Mouse (Mus musculus) lung, postnatal 25 days (tissue): Measurements from ENCODE around the gene Prm3.

Source experiments
- DNase-seq: peaks from one replicate; pipeline ENCODE4 v3.0.0; 2022; ENCODE audit warnings: low spot score

Gene Prm3

DNA sequence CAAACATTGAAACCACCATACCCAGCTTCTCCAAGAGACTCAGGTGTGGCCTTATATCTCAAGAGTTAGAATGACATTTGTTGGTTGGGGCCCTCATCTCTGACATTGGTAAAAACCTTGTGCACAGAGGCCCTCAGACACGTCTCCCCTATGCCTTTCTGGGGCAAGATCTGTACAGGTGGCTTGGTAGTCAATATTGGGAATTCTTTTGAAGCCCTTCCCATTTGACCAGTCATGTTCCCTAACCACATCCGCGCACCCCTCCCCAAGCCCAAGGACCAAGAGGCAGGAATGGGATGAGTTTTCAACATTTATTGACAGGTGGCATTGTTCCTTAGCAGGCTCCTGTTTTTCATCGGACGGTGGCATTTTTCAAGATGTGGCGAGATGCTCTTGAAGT, 5.3 kb upstream of the Prm3 start, which contains the start of gene Prm2:
Prm2 (minus strand) TSS at position 101 of the 400 bp plus-strand sequence.
- no peak for DNase-seq

DNA sequence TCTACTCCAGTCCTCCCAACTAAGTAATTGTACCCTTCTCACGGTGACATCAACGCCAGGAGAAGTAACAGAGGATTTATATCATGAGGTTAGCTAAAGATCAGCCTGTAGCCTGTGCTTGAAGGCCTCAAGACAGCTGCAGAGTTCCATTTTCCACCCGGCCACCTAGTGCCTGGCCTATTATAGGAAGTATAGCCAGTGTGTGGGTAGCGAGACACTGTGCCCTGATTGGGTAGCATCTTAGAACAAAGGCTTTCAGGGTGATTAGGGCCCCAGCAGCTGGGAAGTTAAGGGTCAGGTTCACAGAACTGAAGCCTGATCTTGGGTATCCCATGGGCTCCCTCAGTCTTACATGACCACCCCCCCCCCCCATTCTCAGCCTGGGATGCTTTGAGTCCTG, 1.8 kb downstream of the Prm3 start:
- no peak for DNase-seq

DNA sequence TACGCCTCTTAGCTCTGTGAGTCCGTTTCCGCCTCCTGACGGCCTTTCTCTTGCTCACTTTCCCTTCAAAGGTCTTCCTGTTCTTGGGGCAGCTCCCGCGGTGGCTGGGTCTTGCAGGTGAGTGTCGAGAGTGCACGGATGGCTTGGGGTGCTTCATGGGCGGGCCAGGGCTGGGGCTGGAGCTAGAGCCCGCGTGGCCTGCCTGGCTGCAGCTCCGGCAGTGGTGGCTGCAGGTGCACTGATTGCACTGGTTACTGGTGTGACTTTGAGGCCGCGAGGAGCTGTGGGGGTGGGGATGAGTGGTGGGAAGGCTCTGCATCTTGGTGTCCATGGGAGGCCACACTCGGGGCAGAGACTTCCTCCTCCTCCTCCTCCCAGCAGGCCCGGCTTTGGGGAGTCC, 2.4 kb downstream of the Prm3 start, which contains the start of gene Tnp2:
Tnp2 (minus strand) TSS at position 390 of the 400 bp plus-strand sequence.
- no peak for DNase-seq

DNA sequence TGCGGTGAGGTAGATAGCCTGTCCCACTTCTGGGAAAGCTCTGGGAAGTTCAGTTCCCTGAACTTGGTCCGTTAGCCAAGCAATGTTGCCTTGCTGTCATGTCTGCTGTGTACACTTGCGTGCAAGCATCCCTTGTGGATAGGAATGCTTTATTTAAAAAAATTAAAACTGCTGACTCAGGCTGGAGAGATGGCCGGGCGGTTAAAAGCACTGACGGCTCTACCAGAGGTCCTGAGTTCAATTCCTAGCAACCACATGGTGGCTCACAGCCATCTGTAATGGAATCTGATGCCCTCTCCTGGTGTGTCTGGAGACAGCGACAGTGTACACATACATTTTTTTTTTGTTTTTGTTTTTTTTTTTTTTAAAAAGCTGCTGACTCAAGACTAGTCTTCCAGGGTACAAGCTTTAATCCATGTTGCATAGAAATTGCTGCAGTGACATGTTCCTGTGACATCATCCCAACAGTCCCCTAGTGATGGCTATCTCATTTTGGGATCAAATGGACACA, 3.1 kb downstream of the Prm3 start:
- no peak for DNase-seq

DNA sequence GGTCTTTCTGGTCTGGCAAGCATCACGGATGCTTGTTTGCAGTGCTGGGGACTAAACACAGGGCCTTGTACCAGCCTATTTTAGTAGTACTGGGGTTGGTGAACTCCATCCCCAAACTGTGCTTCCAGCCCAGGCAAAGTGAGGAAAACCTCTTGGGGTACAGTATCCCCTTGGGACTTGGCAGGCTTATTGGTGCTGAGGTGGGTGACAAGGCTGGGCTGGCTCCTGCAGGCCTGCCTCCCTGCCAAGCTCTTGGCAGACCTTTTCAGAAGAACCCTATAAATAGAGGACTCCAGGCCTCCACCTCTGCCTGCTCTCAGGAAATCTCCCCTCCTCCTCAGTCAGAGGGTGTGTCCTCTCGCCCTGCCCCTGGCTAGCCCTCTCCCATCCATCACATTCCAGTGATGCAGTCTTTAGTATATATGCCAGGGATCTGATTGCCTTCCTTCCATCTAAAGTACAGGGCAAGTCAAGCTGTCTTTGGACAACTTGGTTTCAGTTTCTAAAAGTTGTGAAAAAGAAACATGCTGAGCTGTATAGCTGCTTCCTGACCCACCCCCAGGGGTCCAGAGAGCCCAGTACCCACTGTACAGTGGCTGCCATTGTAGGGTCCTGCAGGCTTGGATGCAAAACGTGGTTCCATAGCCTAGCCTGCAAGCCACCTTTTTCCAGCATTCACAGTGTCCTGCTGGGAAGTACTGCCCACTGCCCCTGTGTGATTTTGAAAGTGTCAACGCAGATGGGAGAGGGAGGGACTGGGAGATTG, 3.7 kb downstream of the Prm3 start:
- no peak for DNase-seq

DNA sequence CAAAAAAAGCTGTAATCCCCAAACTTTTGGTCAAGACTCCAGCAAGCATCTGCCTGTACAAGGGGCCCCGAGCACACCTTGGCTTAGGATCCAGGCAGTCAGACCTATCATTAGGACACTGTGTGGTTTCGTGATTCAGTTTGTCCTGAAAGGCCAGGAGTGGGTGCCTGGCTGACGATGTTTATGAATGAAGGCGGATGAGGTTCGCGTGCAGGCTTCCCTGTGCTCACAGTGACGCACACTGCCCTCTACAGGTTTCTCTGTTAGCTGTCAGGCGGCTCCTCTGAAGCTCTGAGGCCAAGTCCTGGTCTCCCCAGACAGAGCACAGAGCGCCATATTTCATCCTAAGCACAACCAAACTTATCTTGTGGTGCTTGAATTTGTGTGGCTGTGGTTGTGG, 4.4 kb downstream of the Prm3 start:
- DNase-seq, result peak; percentile 90

DNA sequence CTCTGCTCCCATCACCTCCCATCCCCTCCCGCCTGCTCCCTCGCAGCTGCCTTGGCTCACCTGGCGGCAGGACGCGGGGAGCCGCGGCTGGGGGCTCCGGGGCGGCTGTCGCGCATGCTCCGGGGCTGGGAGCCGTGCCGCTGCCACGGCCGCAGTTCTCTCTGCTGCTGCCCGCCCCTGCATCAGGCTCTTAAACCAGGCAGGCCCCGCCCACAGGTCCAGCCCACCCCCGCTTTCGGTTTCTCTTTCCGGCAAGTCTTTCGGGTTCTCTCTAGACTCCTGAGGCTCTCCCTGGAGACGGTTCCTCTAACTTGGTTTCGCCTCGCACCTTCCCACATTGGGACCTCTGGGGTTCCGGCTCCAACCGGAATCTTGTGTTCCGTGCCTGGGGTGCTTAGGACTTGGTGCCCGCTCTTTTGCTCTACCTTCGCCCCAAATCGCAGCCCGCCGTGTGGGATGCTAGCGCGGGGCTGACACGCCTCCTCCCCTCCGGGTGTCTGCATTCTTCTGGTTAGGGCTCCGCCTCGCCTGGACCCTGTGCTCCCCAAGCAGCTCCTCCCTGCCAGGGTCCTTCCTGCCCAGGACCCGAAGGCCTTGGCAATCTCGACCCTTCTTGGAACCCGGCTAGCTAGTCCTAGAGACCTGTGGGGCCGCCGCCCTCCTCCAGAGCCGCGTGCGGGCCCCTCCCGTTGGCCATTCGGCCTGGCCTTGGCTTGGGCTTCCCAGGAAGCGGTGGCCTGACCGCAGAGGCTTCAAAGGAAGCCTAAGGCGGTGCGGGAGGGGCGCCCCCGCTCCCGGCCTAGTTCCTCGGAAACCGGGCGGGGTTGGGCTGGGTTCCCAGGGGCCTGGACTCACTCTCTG, 5.1 kb downstream of the Prm3 start, which contains the start of gene Socs1:
Socs1 (minus strand) TSS at position 166 of the 861 bp plus-strand sequence.
- DNase-seq, result peak; percentile 89

DNA sequence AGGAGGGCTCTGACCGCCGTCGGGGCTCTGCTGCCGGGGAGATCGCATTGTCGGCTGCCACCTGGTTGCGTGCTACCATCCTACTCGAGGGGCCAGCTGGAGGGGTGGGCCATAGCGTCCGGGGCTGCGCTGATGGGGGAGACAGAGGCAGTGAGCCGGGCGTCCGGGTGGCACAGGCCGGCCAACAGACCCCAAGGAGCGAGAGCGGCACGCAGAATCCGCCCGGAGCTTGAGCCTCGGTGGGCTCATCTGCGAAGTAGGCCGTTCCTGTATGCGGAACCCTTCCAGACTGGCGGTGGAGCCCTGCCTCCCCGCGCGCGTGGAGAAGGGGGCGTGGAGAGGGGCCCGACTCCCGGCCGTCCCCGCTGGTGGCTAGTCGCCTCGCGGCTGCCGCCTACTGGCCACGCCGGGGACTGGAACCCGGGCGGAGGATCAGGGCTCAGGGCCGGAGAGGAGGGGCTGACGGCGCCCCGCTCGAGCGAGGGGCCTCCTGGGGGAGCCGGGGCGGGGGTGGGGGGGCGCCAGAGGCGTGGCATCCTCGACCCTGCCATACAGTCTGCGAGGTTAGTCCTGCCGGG, 5.8 kb downstream of the Prm3 start:
- DNase-seq, result peak; percentile 92

DNA sequence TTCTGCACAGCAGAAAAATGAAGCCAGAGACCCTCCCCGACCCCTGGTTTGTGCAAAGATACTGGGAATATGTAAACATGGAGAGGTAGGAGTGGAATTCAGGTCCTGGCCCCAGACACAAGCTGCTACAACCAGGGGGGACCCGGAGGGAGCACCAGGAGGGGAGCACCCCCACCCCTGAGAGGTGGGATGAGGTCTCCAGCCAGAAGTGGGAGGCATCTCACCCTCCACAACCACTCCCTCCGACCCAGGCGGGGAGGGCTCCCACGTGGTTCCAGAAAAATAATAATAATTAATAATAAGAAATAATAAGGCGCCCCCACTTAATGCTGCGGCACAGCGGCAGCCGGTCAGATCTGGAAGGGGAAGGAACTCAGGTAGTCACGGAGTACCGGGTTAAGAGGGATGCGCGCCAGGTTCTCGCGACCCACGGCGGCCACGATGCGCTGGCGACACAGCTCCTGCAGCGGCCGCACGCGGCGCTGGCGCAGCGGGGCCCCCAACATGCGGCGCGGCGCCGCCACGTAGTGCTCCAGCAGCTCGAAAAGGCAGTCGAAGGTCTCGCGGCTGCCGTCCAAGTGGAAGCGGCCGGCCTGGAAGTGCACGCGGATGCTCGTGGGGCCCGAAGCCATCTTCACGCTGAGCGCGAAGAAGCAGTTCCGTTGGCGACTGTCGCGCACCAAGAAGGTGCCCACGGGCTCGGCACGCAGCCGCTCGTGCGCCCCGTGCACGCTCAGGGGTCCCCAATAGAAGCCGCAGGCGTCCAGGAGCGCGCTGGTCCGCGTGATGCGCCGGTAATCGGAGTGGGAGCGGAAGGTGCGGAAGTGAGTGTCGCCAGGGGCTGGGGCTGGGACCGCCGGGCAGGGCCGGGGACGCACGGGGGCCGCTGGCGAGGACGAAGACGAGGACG, 6.6 kb downstream of the Prm3 start:
- no peak for DNase-seq

DNA sequence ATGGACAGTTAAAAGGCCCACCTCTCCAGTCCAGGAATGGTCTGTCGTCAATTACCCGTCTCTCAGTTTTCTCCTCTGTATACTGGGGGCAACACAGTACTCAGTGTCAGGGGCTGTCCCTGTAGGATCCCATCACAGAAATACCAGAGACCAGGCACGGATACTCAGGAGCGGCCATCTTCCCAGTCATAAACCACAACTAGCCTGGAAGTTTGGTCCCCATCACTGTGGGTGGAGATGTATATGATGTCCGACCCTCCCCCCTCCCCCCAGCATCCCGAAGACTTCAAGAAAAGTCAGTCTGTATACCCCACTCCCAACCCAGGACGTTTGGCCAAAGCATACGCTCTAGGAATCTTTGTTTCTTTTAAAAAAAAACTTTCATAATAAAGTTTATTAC, 7.3 kb downstream of the Prm3 start:
- DNase-seq, result no peak

DNA sequence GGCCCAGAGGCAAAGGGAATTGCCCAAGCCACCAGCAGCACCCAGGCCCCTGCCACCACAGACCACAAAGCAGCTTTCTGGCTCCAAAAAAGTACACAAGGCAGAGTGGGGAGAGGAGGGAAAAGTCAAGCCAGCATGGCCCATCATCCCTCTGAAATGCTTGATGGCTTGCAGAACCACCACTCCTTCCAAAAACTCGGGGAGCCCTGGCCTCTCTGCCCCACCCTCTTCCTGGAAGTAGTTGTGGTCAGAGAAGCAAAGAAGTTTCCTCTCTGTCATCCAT, 7.6 kb downstream of the Prm3 start:
- DNase-seq, result no peak

DNA sequence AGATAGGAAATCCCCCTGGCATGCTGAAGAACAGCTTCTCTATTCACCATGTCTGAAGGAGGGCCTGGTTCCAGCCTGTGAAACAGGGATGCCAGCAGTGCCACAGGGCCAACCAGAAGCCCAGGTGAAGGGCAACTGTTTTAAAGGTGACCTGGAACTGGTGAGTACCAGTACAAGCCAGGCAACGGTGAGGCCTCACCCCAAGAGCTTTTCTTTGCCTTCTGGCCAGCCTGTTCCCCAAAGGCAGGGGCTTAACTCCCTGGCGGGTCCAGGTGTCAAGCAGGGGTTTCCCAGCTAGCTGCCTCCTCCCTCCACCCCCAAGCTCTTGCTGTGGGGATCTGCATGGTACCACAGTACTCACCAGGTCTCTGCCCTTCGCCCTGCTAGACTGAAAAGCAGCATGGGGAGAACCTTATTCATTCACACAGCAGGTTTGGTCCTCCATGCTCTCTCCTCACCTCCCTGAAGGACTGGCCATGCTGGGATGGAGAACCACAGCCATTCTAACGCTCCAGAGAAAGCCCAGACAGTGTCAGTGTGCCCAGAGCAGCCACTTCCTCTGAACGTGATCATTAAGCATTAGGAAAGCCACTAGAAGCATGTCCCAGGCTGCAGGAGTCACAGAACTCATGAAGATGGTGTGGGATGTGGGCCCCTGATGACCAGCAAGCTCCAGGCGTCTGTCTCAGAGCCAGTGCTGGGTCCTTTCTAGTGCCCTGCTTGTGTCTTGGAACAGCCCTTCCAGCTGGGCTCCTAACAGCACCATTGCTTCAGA, 8.2 kb downstream of the Prm3 start:
- DNase-seq, result no peak

DNA sequence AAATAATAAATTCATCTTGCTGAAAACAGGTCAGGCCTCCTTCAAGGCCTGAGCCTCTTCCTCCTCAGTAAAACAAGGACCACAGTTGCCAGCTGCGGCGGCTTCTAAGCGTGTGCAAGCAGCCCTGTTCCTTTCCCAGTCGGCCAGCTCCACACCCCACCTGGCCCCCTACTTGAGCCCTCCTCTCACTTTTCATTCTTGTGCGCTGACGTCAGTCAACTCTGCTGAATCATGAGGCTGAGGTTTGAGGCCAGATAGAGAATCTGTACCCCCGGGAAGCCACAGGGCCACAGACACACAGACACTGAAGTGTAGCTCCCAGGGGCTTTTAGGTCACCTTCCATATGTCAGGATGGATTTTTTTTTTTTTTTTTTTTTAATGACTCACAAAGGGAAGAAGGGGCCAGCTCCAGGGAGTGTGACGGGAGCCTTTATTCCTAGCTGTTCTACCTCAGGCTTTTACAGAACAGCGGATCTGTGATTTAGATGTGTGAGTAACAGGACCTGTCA, 8.8 kb downstream of the Prm3 start:
- no peak for DNase-seq

DNA sequence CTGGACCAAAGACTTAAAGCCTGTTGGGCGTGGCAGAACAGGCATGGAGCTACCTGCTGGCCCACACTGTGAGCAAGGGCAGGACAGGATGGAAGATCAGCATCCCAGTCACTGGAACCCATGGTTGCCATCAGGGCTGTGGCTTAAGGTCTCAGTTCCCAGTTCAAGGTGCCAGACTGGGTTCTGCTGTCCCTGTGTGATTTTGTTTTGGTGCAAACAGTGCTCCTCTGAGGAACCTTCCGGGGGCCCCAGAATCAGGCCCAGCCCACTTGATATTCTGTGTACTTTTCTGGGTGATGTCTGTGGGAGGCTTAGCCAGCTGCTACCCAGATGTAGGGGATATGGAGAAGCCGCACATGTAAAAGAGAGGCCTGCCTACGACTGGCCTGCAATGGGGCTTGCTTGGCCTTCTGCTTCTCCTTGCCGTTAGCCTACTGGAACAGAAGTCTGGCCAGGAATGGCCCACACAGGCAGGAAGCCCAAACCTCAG, 10.0 kb downstream of the Prm3 start:
- DNase-seq, result no peak

DNA sequence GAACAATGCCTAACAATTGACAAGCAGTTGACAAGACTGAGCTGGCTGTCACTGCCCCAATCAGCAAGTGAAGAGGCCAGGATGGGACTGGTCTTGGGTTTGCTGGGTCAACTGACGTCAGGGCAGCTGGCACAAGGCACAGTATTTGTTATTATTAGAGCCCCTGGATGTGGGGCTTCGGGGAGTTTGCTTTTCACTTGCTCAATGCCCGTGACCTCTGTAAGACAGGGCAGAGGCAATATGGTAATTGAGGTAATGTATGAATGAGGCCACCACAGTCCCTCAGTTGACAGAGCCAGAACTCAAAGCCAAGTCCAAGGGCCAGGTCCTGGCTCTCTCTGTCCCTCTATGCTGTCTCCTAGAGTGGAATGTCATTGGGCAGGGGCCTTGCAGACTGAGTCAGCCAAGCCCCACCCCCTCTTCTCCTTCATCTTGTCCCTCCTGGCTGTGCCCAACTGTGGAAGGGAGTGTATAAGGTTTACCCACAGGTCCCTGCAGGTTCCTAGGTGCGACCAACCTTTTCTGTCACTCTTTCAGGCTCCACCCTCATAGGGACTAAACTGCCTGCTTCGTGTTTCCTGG, 13.0 kb downstream of the Prm3 start:
- DNase-seq, result no peak

DNA sequence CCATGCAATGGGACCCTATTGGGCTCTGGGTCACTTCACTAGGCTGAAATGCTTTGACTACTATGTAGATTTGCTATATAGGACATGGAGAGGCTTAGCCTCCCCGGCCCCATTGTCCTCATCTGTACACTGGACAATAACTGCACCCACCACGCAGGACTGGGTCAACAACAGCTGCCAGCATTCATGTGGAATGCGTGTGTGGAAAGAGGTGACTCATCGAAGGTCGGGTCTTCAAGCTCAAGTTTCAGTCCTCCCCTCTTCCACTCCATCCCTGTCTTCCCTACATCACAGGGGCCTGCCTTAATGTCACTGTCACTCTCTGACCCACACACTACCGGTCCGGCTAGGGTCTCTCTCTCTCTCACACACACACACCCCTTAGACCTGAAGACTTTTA, 14.4 kb downstream of the Prm3 start:
- DNase-seq, result no peak

DNA sequence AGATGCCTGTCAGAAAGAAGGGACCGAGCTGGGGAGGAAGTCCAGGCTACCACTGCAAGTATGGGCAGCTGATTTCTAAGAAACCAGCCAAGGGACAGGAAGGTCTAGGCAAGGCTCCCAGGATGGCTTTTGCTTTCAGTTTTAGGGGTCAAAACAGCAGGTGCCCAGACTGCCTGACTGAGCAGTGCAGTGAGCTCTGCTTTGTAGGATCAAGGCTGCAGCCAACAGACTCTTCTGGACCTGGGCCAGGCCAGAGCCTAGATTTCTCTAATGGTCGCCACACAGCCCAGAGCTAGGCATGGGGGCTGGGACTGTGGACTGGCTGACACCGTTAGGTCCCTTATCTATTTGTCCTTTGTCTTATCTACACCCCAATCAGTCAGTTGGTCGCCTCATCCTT, 16.0 kb downstream of the Prm3 start:
- no peak for DNase-seq

DNA sequence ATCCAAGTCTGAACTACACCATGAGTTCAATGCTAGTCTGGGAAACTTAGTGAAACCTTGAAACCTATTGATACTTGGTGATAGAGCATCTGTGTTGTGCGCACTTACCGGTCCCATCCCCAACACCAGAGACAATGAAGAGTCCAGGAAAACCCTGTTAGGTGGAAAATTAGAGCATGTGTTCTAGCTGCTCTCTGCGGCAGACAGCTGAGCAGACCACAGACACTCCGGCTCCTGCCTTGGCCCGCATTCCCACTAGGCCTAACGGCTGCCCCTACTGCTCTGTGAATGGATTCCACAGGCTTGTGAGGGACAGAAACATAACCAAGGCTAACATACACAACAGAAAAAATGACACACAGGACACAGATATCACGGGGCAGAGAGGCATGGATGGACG, 17.2 kb downstream of the Prm3 start:
- no peak for DNase-seq

DNA sequence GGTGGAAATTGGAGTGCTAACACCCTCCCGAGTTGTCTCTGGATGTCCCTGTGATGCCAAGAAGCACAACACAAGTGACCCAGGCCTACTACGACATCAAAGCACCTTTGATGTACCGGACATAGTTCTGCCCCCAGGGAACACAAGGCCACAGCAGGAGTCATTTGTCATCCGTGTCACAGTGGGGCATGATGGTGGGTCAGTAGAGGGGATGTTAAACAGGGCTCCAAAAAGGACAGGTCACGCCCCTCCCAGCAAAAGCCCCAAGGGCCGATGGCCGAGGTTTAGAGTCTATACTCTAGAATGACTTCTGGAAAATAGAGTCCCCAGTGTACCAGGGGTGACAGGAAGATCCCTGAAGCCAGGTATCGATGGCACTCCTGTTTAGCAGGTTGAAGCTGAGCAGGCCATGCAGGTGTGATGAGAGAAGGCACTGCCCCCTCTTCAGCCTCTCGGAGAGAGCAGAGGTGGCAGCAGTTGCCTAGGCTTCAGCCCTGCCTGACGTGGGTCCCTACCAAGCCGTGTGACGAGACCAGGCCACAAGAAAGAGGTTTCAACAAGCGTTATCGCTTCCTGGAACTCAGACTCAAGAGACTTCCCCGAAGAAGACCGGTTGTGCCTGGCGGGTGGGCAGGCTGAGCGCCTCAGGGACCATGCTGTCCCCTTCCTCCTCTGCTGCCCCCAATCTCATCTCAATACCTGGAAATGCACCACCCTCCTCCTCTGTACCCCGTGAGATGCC, 18.8 kb downstream of the Prm3 start:
- peak; percentile 53 for DNase-seq
